Mouse (Mus musculus): ENCODE data around the gene Cpsf4l.

DNA sequence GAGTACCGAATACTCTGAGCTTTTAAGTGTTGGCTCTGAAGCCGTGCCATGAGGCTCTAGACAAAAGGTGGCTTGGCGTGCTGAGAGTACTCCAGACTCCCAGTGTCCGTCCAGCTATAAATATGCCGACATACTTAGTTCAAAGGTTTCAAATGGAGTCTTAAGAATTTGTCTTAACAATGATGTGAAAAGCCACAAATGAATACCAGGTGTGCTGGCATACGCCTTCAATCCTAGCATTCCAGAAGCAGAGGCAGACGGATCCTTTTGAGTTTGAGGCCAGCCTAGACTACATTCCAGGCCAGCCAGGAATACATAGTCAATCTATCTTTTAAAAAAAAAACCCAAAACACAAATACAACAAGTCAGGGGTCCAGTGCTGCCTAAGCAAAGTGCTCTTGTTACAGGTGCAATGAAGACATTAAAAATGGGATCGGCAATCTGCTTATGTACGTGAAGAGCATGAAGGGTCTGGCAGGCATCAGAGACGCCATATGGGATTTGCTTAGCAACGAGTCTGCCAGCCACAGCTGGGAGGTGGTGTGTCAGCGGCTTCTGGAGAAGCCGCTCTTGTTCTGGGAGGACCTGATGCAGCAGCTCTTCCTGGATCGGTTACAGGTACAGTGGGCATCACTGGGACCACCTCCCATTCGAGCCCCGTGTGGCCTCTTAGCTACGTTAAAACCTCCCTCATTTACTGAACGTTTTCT, 55.1 kb downstream of the Cpsf4l start:
- TF ChIP-seq CTCF (IDR thresholded peaks at IDR 0.05; ENCODE audit: low read depth, low read length) (no peak), POLR2A (IDR thresholded peaks at IDR 0.05; ENCODE audit: extremely low read depth, insufficient read depth, low read length) (no peak)
